Mouse (Mus musculus): ENCODE data around the gene Hist1h3h. TPM values are rescaled to one million over a fixed set of nuclear protein-coding genes. Genes with fewer than 3 reads are reported as not detected.
"Not testable (repeated sequence)": the region's sequence is repeated elsewhere in the genome, so short reads cannot be mapped to it uniquely, and the experiment has no call there.

Hist1h3h gene
- polyA plus RNA-seq, 1 experiment from 2014 or later = 9.5 TPM

GRCm38 (mm10) chr13:21715131-21715863 is 2.2 kb upstream of the Hist1h3h start:
- H3K9me3 ChIP-seq (ENCODE audit: control insufficient read depth, low read length) = no peaks in the 10 kb centered on the region
- H3K36me3 ChIP-seq (ENCODE audit: control insufficient read depth, insufficient read depth, low read length) = no peaks in the 10 kb centered on the region
- peak overlapping the region; percentile 48 for H3K4me3 ChIP-seq (ENCODE audit: low read depth, low read length)
- DNase-seq (ENCODE audit: low spot score) (no peak), ATAC-seq (ENCODE audit: low read depth) (no peak)
- WGBS = 2% methylated on average over 21 of the region's 22 CpGs
- H3K9ac ChIP-seq (ENCODE audit: low read depth, low read length) = peak overlapping the region; percentile 72
- H3K4me2 ChIP-seq (ENCODE audit: low read depth, low read length) = peak overlapping the region; percentile 75
- H3K4me1 ChIP-seq (ENCODE audit: control insufficient read depth, insufficient read depth, low read length) = peaks cover 18% of the 10 kb centered on the region
- H3K27ac ChIP-seq (replicated peaks; ENCODE audit: low read depth, low read length) = peak overlapping the region; percentile 93
- H3K27me3 ChIP-seq (replicated peaks; ENCODE audit: control insufficient read depth, insufficient read depth, low read length) = no peaks in the 10 kb centered on the region

DNA sequence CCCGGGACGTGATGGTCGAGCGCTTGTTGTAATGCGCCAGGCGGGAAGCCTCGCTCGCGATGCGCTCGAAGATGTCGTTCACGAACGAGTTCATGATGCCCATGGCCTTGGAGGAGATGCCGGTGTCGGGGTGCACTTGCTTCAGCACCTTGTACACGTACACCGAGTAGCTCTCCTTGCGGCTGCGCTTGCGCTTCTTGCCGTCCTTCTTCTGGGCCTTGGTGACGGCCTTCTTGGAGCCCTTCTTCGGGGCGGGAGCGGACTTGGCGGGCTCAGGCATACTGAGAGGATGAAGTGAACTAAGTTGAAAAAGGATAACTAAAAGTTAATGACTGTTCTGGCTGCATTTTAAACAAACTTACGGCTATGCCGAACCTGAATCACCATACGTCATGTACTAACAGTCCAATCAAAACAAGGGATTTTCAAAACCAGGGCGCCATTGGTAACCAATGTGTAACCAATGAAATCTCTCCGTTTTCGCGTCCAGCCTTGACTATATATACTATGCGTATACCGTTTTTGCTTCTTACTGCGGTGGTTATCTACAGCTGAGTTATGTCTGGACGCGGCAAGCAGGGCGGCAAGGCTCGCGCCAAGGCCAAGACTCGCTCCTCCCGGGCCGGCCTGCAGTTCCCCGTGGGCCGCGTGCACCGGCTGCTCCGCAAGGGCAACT is 1.5 kb upstream of the Hist1h3h start, which contains the start of the genes Hist1h2bl and Hist1h2ai:
Gene Hist1h2bl (minus strand): TSS at position 280 of the 676 bp plus-strand sequence.
Gene Hist1h2ai (plus strand): TSS at position 559 of the 676 bp plus-strand sequence.
- Histone ChIP-seq H3K4me3 (ENCODE audit: low read depth, low read length) (peak within 1 kb of the TSS; percentile 48), H3K4me2 (ENCODE audit: low read depth, low read length) (peak within 1 kb of the TSS; percentile 75), H3K27ac (replicated peaks; ENCODE audit: low read depth, low read length) (peak within 1 kb of the TSS; percentile 93), H3K9ac (ENCODE audit: low read depth, low read length) (peak within 1 kb of the TSS; percentile 72), H3K4me1 (ENCODE audit: control insufficient read depth, insufficient read depth, low read length) (peaks cover 23% of the 10 kb centered on the region)
- DNase-seq (ENCODE audit: low spot score) = peak; percentile 99
- not testable (repeated sequence) for H3K9me3 ChIP-seq (ENCODE audit: control insufficient read depth, low read length); H3K27me3 ChIP-seq (replicated peaks; ENCODE audit: control insufficient read depth, insufficient read depth, low read length); H3K36me3 ChIP-seq (ENCODE audit: control insufficient read depth, insufficient read depth, low read length)
- WGBS = 0% methylated on average over 23 of the region's 50 CpGs
- peak; percentile 92 for ATAC-seq (ENCODE audit: low read depth)

DNA sequence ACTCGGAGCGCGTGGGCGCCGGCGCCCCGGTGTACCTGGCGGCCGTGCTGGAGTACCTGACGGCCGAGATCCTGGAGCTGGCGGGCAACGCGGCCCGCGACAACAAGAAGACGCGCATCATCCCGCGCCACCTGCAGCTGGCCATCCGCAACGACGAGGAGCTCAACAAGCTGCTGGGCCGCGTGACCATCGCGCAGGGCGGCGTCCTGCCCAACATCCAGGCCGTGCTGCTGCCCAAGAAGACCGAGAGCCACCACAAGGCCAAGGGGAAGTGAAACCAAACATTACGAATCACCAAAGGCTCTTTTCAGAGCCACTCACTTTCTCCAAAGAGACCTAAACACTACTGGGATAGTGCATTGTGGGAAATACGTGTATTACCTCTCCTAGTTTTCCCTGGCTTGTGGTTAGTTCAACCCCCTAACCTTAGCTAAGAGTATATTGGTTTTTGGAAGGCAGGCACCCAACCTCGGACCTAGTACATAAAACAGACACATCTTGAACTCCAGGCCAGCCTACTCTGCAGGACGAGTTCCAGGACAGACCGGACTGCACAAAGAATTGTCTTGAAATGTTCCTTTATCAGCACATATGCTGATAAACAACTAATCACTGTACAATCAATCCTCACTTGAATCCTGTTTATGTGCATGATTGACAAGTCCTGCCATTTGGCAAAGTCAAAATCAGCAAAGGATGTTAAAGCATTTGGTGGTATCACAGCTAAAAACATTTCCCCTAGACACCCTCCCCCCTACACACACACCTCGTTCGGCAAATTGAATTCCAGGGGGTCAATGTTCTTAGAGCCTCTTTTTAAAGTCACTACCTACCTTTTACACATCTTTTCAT is 693 bp upstream of the Hist1h3h start:
- DNase-seq (ENCODE audit: low spot score) (peak; percentile 61), ATAC-seq (ENCODE audit: low read depth) (peak; percentile 4; the same call in 1 of the 2 replicates)
- peak overlapping the region; percentile 75 for H3K4me2 ChIP-seq (ENCODE audit: low read depth, low read length)
- peak overlapping the region; percentile 48 for H3K4me3 ChIP-seq (ENCODE audit: low read depth, low read length)
- H3K27ac ChIP-seq (replicated peaks; ENCODE audit: low read depth, low read length) = peak overlapping the region; percentile 93
- not testable (repeated sequence) for H3K36me3 ChIP-seq (ENCODE audit: control insufficient read depth, insufficient read depth, low read length); H3K9me3 ChIP-seq (ENCODE audit: control insufficient read depth, low read length); H3K27me3 ChIP-seq (replicated peaks; ENCODE audit: control insufficient read depth, insufficient read depth, low read length)
- WGBS = 0% methylated on average over 8 of the region's 38 CpGs
- H3K4me1 ChIP-seq (ENCODE audit: control insufficient read depth, insufficient read depth, low read length) = peaks cover 25% of the 10 kb centered on the region
- peak overlapping the region; percentile 69 for H3K9ac ChIP-seq (ENCODE audit: low read depth, low read length)

DNA sequence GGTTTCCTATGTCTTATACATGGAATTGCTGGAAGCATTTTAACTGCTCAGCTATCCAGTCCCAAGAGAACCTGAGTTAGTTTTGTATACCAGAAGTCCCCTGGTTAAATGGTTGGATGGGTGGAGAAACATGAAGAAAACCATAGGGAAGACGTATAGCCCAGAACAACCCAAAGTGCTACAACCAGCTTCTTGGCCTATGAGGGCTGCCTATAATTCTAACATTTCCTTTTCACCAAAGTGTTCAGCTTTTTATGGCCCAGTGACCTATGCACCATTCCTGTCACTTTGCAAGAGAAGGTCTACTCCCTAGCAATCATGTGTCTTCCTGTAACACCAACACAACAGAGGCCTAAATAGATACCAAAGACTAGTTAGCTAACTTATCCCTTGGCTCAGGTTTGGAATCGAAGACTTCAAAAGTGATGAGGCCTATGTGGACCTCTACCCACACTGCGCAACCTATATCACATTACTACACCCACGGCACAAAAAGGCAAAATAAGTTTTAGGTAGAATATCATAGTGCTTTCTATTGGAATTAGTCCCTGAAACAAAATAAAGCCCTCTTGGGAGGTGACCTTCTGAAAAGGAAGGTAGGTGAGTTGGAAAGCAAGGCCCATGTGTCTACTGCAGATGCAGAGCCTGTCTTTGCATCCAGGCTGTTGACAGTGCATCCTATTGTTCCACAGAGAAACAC is 1.1 kb downstream of the Hist1h3h start:
- 42% methylated on average over 4 of the region's 4 CpGs for WGBS
- ATAC-seq (ENCODE audit: low read depth) (no peak), DNase-seq (ENCODE audit: low spot score) (no peak)
- Histone ChIP-seq H3K4me2 (ENCODE audit: low read depth, low read length) (peak overlapping the region; percentile 66), H3K36me3 (ENCODE audit: control insufficient read depth, insufficient read depth, low read length) (no peaks in the 10 kb centered on the region), H3K27ac (replicated peaks; ENCODE audit: low read depth, low read length) (peak overlapping the region; percentile 90), H3K4me1 (ENCODE audit: control insufficient read depth, insufficient read depth, low read length) (peaks cover 28% of the 10 kb centered on the region), H3K9ac (ENCODE audit: low read depth, low read length) (peak overlapping the region; percentile 73), H3K4me3 (ENCODE audit: low read depth, low read length) (peak overlapping the region; percentile 48), H3K9me3 (ENCODE audit: control insufficient read depth, low read length) (no peaks in the 10 kb centered on the region), H3K27me3 (replicated peaks; ENCODE audit: control insufficient read depth, insufficient read depth, low read length) (no peaks in the 10 kb centered on the region)

DNA sequence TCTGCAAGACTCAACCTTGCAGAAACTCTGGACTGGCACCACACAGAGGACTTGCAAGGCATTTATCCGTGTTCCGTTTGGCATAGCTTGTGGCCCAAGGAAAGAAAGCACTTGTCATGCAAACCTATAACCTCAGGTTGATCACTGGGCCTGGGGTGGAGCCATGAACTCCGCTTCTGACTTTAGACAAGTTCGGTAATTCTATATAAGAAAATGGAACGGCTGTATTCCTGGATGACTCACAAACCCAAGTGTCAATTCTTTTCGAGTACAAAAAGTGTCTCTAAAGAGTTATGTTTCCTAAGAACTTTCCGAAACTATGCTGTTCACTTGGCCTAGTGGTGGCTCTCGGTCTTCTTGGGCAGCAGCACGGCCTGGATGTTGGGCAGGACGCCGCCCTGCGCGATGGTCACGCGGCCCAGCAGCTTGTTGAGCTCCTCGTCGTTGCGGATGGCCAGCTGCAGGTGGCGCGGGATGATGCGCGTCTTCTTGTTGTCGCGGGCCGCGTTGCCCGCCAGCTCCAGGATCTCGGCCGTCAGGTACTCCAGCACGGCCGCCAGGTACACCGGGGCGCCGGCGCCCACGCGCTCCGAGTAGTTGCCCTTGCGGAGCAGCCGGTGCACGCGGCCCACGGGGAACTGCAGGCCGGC is 3.8 kb downstream of the Hist1h3h start:
- H3K27me3 ChIP-seq (replicated peaks; ENCODE audit: control insufficient read depth, insufficient read depth, low read length); DNase-seq (ENCODE audit: low spot score); H3K9me3 ChIP-seq (ENCODE audit: control insufficient read depth, low read length); H3K36me3 ChIP-seq (ENCODE audit: control insufficient read depth, insufficient read depth, low read length): not testable (repeated sequence)
- Histone ChIP-seq H3K4me2 (ENCODE audit: low read depth, low read length) (peak overlapping the region; percentile 52), H3K9ac (ENCODE audit: low read depth, low read length) (peak overlapping the region; percentile 60), H3K4me1 (ENCODE audit: control insufficient read depth, insufficient read depth, low read length) (peaks cover 21% of the 10 kb centered on the region), H3K4me3 (ENCODE audit: low read depth, low read length) (peak overlapping the region; percentile 42), H3K27ac (replicated peaks; ENCODE audit: low read depth, low read length) (peak overlapping the region; percentile 88)
- WGBS = 3% methylated on average over 15 of the region's 44 CpGs
- ATAC-seq (ENCODE audit: low read depth) = peak; percentile 2; the same call in 1 of the 2 replicates

GRCm38 (mm10) chr13:21721757-21722372 is 4.4 kb downstream of the Hist1h3h start, which contains the start of gene Hist1h2bm:
Hist1h2bm (plus strand) TSS chr13:21722044.
- peak within 1 kb of the TSS; percentile 42 for H3K4me3 ChIP-seq (ENCODE audit: low read depth, low read length)
- not testable (repeated sequence) for H3K27me3 ChIP-seq (replicated peaks; ENCODE audit: control insufficient read depth, insufficient read depth, low read length); H3K36me3 ChIP-seq (ENCODE audit: control insufficient read depth, insufficient read depth, low read length); H3K9me3 ChIP-seq (ENCODE audit: control insufficient read depth, low read length)
- H3K4me2 ChIP-seq (ENCODE audit: low read depth, low read length) = peak within 1 kb of the TSS; percentile 52
- ATAC-seq (ENCODE audit: low read depth) (peak; percentile 97), DNase-seq (ENCODE audit: low spot score) (peak; percentile 98)
- peak within 1 kb of the TSS; percentile 88 for H3K27ac ChIP-seq (replicated peaks; ENCODE audit: low read depth, low read length)
- H3K9ac ChIP-seq (ENCODE audit: low read depth, low read length) = peak within 1 kb of the TSS; percentile 62
- H3K4me1 ChIP-seq (ENCODE audit: control insufficient read depth, insufficient read depth, low read length) = peaks cover 20% of the 10 kb centered on the region
- WGBS = under 1% methylated on average over 19 of the region's 37 CpGs

DNA sequence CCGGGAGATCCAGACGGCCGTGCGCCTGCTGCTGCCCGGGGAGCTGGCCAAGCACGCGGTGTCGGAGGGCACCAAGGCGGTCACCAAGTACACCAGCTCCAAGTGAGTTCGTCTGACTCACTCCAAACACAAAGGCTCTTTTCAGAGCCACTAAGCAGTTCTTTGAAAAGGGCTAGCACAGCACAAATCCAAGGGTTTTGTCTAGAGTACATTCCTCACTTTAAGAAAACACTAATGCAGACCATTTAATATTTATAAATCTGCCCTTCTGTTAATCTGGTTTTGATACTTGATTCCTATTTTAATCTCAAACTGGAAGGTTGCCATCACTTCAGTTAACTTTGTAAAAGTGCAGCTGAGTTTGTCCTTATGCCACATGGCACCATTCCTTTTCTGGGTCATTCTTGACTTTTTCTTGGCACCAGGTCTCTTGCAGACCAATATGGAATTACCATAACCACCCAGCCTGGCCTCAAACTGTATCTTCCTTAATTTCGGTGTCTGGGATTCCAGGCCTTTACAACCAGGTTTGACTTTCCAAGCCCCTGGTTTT is 5.0 kb downstream of the Hist1h3h start:
- Histone ChIP-seq H3K4me2 (ENCODE audit: low read depth, low read length) (peak overlapping the region; percentile 52), H3K27ac (replicated peaks; ENCODE audit: low read depth, low read length) (peak overlapping the region; percentile 86), H3K9ac (ENCODE audit: low read depth, low read length) (peak overlapping the region; percentile 62), H3K4me3 (ENCODE audit: low read depth, low read length) (peak overlapping the region; percentile 42), H3K36me3 (ENCODE audit: control insufficient read depth, insufficient read depth, low read length) (no peaks in the 10 kb centered on the region), H3K9me3 (ENCODE audit: control insufficient read depth, low read length) (no peaks in the 10 kb centered on the region), H3K4me1 (ENCODE audit: control insufficient read depth, insufficient read depth, low read length) (peaks cover 19% of the 10 kb centered on the region), H3K27me3 (replicated peaks; ENCODE audit: control insufficient read depth, insufficient read depth, low read length) (no peaks in the 10 kb centered on the region)
- 5% methylated on average over 4 of the region's 11 CpGs for WGBS
- DNase-seq (ENCODE audit: low spot score) = peak; percentile 64
- no peak; the same call in 1 of the 2 replicates for ATAC-seq (ENCODE audit: low read depth)

Measured in embryonic facial prominence, embryonic 14.5 days (tissue).